Mouse (Mus musculus) cerebellum, adult 11-12 months (tissue): ENCODE results near the gene Smim17.
"Not testable (repeated sequence)": the region's sequence is repeated elsewhere in the genome, so short reads cannot be mapped to it uniquely, and the experiment has no call there.

ENCODE experiments used
- DNase-seq: peaks from one replicate; pipeline ENCODE4 v3.0.0; 2022

Smim17 gene

GRCm38 (mm10) chr7:6397996-6398975 lies at the start of gene Smim17:
Gene Smim17 (plus strand): TSS chr7:6398715.
- peak; percentile 76 for DNase-seq

GRCm38 (mm10) chr7:6358121-6358520 lies 40.4 kb upstream of the Smim17 start:
- no peak for DNase-seq

GRCm38 (mm10) chr7:6358937-6359590 lies 39.5 kb upstream of the Smim17 start:
- DNase-seq = peak; percentile 53

DNA sequence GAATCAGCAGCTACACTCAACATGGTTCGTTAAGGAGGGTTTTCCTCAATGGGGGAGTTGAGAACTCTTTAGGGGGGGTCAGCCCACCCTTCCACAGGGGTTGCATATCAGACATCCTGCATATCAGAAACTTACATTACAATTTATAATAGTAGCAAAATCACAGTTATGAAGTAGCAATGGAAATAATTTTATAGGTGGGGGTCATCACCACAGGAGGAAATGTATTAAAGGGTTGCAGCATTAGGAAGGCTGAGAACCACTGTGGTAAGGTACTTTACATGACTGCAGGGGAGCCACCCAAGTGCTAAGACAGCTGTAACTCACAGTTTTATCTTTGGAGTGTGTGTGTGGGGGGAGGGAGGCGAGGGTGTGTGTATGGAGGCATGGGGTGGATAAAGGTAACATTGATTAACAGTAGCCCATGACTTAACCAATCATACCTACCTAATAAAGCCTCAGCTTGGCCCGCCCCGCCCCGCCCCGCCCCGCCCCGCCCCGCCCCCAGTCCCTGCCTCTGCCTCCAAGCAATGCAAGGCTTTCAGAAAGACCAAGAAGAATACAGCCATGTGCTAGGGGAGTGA lies 37.9 kb upstream of the Smim17 start:
- peak; percentile 42 for DNase-seq

- DNase-seq = peak; percentile 37
These were observed 36.8 kb upstream of the Smim17 start for GRCm38 (mm10) chr7:6361756-6362155.

DNA sequence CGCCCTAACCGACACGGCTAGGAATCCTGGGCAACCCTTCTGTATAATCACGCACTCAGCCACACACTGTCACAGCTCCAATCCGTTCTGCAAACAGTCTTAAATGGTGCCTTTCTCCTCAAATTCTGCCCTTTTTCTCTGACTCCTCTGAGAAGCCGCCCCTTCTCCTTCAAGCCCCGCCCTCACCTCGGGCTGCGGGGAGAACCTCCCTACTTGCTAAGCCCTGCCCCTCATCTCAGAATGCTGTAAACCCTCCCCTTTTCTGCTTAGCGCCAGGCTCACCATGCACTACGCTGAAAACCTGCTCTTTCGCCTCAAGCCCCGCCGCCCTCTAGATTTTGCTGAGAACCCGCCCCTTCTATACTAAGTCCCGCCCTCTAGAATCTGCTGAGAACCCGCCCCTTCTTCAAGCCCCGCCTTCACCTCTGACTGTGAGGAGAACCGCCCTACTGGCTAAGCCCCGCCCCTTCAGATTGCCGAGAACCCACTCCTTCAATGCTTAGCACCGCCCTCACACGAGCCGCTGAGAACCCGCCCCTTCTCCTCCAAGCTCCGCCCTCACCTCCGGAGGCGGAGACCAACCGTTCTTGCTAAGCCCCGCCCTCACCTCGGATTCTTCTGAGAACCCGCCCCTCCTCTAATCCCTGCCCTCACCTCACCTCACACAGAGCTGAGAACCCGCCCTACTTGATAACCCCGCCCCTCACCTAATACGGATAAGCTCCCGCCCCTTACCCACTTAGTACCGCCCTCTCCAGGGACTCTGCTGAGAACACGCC lies 36.1 kb upstream of the Smim17 start:
- peak; percentile 99 for DNase-seq

- DNase-seq = no peak
These were observed 35.4 kb upstream of the Smim17 start, which contains the start of gene Zfp78 for GRCm38 (mm10) chr7:6363047-6363488. Gene Zfp78 (plus strand): TSS chr7:6363280.

- DNase-seq = peak; percentile 33
These were observed 33.8 kb upstream of the Smim17 start for GRCm38 (mm10) chr7:6364761-6365160.

DNA sequence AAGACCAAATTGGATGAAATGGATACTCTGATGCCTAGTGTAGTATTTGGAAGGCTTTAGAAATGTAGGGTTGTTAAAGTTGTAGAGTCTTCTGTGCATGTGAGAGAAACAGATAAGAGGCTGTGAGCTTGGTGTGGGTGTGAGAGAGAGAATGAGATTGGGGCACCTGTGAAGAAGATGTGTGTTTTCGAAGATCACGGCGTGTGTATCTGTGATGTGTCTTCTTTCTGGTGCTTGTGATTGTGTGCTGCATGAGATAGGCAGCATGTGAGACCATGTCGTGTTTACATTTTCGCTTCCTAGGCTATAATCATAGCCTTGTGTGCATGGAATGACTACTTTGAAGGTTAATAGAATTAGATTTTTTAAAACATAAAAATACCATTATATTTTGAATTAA lies 31.3 kb upstream of the Smim17 start:
- no peak for DNase-seq

DNA sequence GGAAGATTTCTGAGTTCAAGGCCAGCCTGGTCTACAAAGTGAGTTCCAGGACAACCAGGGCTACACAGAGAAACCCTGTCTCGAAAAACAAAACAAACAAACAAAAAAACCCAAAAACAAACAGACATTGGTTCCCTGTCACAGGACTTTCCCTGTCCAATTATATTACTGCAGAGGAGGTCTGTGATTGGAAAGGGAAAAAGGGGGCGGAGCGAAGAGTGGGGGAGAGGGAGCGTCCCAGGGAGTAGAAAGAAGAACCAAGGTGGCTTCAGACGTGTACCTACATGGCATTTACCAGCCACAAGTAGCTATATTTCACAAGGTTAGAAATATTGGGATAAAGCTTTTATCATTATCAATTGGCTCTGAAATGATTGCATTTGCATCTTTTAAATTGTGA lies 30.4 kb upstream of the Smim17 start:
- not testable (repeated sequence) for DNase-seq

GRCm38 (mm10) chr7:6369460-6369859 lies 29.1 kb upstream of the Smim17 start:
- DNase-seq = no peak

- DNase-seq = no peak
These were observed 25.5 kb upstream of the Smim17 start for GRCm38 (mm10) chr7:6372993-6373392.

DNA sequence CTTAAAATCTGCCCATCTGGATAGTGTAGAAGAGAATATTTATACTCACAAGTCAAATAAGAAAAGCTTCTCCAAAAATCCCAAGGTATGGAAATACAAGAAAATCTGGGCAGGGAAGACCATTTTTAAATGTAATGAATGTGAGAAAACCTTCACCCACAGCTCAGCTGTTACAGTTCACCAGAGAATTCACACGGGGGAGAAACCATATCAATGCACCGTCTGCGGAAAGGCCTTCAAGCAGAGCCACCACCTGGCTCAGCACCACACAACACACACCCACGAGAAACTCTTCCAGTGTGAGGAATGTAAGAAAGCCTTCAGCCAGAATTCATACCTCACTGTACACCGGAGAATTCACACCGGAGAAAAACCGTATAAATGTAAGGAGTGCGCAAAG lies 20.1 kb upstream of the Smim17 start:
- no peak for DNase-seq

- DNase-seq = no peak
These were observed 17.1 kb upstream of the Smim17 start for GRCm38 (mm10) chr7:6381431-6381830.

DNA sequence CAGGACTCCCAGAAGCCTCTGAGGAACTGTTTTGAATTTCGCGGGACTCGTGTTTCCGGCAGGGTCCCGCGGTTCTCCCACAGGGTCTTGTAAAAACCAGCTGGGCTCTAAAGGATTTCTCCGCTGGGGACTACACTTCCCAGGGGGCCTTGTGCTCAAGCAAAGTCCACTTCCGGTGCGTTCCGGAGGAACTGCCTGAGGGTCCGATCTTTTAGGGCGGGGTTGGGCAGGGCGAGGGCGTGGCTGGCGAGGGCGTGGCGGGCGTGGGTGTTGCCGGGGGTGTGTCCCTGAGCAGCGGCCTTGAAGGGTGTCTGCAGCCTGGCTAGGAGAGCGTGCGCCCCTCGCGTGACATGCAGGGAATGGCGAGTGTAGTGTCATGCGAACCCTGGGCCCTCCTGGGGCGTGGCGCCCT lies 15.5 kb upstream of the Smim17 start, which contains the start of gene Zfp28:
TSS of gene Zfp28 (plus strand) at position 252 of the 412 bp plus-strand sequence.
- DNase-seq = peak; percentile 91

GRCm38 (mm10) chr7:6384011-6384410 lies 14.5 kb upstream of the Smim17 start:
- DNase-seq = no peak

- DNase-seq = no peak
These were observed 11.5 kb upstream of the Smim17 start for GRCm38 (mm10) chr7:6386995-6387394.

- no peak for DNase-seq
These were observed 9.5 kb upstream of the Smim17 start for GRCm38 (mm10) chr7:6388971-6389370.

GRCm38 (mm10) chr7:6389449-6389848 lies 9.1 kb upstream of the Smim17 start:
- DNase-seq = no peak

DNA sequence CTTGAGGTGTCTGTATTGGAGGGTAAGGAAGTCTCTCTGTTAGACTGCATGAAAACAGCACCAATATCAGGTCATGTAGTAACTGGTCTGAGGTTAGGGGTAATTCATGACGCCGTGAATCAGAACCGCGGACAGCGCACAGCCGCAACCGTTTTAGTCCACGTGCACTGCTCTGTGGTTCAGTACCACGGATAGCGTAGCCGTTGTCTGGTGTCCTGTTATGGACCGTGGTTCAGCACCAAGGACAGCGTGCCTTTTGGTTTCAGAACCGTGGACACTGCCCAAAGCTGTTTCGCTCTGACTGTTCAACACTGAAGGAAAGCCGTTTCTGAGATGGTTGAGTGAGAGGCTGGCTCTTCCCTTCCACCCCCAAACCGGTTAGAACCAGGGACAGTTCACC lies 11.5 kb downstream of the Smim17 start, which contains the start of gene Gm20715:
TSS of gene Gm20715 (plus strand) at position 235 of the 400 bp plus-strand sequence.
- DNase-seq = no peak

DNA sequence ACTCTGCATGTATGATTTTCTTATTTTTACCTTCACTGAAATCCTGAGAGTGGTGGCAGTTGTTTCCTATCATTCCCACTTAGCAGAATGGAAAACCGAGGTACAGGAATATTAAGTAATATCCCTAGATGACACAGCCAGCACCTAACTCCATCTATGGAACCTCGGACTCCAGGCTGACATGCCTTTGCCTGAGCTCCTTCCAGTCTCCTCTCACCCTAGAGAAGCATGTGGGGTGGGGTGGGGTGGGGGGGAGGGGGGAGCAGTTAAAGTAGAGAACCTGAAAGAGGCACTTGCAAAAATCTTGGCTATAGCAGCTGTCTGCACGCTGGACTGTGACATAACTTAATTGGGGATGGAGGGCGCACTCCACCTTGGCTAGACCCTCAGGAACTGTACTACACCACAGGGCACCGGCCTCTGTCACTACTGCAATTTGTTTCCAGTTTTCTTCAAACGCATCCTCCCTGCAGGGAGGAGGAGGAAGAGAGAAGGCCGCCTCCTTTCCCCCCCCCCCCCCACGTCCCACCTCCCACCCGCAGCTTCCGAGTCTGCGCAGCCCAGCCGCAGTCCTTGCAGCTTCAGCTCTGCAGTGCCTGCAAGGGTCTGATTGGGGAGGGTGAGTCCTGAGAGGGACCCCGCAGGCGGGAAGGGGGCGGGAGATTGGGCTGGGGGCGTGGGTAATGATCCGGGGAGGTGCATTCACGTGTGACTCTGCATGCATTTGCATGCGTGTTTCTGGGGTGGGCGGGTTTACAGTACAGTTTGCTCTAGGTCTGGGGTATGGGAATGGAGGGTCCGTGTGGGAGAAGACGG lies 16.3 kb downstream of the Smim17 start:
- peak; percentile 29 for DNase-seq

DNA sequence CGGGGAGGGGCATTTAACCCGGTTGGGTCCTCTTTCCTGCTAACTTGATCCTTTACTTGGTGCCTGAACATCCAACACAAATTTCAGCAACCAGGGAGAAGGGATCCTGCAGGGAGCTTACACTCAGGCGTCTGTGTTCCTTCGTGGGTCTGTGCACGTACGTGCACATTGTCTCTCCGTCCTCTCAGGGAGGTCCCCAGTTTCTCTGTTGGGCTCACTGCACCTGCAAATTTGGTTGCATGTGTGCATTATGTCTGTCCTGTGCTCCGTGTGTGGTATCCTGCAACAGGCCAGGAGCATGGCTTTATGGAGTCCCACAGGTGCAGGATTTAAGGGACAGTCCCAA lies 16.9 kb downstream of the Smim17 start:
- no peak for DNase-seq
